Mouse (Mus musculus): ENCODE data around the gene Mansc1.

DNA sequence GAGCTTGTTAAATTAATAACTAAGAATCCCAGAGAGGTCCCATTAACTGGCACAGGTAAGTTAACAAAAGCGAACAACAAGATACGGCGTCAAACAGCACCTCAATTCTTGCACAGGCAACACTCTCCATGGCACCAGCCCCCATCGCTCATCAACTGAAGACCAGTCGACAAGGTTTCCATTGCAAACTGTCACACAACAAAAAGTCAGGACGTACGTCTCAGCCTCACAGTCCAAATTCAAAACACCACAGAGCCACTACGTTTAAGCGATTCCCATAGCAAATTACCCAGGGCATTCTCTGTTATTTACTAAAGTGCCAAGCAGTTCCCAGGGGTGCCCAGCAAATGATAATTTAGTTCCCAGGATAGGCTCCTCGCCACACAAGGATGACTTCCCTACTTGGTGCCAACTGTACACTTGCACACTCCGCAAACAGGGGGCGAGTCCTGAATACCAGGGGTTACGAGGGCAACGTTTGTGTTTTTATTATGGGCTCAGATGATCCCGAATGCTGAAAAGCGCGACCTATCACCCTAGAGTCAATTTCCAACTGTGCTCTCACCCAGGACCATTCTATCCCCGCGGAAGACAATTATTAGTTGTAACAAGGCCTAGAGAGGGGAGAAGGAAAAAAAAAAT is 66.6 kb downstream of the Mansc1 start:
- TF ChIP-seq GATA1 (IDR thresholded peaks at IDR 0.05; ENCODE audit: borderline replicate concordance, low read length) (no peak), CTCF (IDR thresholded peaks at IDR 0.05; ENCODE audit: low read depth, low read length) (no peak), TAL1 (conservative IDR thresholded peaks at IDR 0.05; ENCODE audit: low read depth, low read length) (no peak), POLR2AphosphoS5 (IDR thresholded peaks at IDR 0.05; ENCODE audit: insufficient replicate concordance, low read depth, low read length) (no peak)
